Mouse (Mus musculus): ENCODE data around the gene Chmp6.

DNA sequence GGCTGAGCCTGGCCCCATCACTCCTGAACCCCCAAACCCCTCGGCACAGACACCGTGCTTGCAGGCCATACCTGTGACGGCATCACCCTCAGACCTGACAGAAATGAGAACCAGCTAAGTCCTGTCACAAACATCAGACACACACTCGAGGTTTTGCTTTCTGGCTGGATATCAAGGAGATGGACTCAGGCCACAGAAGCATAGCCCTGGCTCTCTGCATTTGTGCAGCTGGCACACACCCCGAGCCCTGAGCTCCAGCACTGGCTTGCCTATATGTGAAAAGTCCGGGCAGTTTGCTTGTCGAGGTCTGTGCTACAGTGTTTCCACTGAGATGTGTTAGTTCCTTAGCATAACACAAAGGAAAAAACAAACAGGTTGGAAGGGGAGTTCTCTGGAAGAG lies 5.5 kb upstream of the Chmp6 start:
- no peak for TF ChIP-seq POLR2A (IDR thresholded peaks at IDR 0.05; ENCODE audit: borderline replicate concordance, insufficient read depth, low read length)
- no peak for TF ChIP-seq CTCF (IDR thresholded peaks at IDR 0.05; ENCODE audit: borderline replicate concordance, insufficient read depth, low read depth, low read length)
